Mouse (Mus musculus) embryonic stem cell, embryonic (primary cell): Measurements from ENCODE around the gene Rnf2.

Source experiments
- CTCF ChIA-PET, 4 experiments: fragments of 300-600 bp in 2 of 4; fragments of 350-600 bp in 2 of 4; sonication (Branson Sonifier 250); formaldehyde crosslinking; loops; one replicate each; lab custom pipeline; 2022; ENCODE audit warnings: inconsistent platforms in 2 of 4; lab: Charles Lee
- POLR2A ChIA-PET, 4 experiments: fragments of 300-600 bp in 2 of 4; fragments of 350-600 bp in 2 of 4; sonication (Branson Sonifier 250); formaldehyde crosslinking; loops; one replicate each; lab custom pipeline; 2022; ENCODE audit warnings: antibody characterized with exemption in 4 of 4, inconsistent platforms in 1 of 4; lab: Charles Lee

Rnf2 gene

GRCm38 (mm10) chr1:151449866-151450265 is 50.9 kb downstream of the Rnf2 start:
- POLR2A ChIA-PET, result interaction anchor here in 1 of 4 experiments (0.6 kb wide), 1 partner anchor 10 kb away, joined by 3 read pairs; no protein-coding TSS in a partner anchor

DNA sequence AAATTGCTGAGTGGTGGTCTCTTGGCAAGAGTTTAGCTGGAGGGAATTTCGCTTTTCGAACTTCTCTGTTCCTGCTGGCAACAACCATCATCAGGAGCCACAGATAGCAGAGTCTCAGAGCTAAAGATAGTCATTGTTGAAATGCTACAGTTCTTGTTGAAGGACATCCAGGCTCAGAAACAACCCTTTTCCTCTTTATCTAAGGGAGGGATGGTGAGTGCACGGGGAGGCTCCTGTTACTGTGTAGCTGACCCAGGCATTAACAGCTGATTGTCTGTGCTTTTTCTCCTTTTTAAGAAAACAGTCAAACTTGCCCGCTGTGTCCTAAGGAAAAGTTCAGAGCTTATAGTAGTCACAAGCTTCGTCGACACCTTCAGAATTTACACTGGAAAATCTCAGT is 65.3 kb downstream of the Rnf2 start:
- CTCF ChIA-PET, result no interaction called here
- POLR2A ChIA-PET, result interaction anchor here in 1 of 4 experiments (1.0 kb wide), 1 partner anchor 16 kb away, joined by 3 read pairs; no protein-coding TSS in a partner anchor

More at GRCm38 (mm10) chr1:151449866-151450265, 50.9 kb downstream of the Rnf2 start:
- CTCF ChIA-PET, result no interaction called here

DNA sequence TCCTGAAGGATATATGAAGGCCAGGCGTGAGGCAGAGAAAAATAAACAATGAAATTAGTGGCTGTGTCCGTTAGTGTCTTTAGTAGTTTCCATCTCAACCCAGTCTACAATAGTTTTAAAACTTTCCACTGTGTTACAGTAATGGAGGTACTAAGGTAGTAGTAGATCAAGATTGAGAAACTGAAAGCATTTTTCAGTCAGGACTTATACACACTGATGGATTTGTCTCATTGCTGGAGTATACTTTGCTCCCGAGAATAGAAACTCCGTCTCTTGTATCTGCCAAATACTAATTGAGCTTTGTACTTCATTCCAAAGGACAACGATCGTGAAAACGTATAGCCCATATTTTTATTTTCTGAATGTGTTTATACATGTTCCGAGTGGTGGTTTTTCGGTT is 71.4 kb downstream of the Rnf2 start:
- ChIA-PET POLR2A (interaction anchor here in 3 of 4 experiments (0.8 to 3.0 kb wide), 12 partner anchors 9 to 1037 kb away, joined by 3 to 17 read pairs (median 5); partner anchors contain the start of genes Ivns1abp (in 2 of the 3), Edem3 (in 1 of the 3) and Tpr (in 1 of the 3)), CTCF (interaction anchor here in 1 of 4 experiments (1.9 kb wide), 1 partner anchor 326 kb away, joined by 4 read pairs; the partner anchor contains the start of gene Edem3)

DNA sequence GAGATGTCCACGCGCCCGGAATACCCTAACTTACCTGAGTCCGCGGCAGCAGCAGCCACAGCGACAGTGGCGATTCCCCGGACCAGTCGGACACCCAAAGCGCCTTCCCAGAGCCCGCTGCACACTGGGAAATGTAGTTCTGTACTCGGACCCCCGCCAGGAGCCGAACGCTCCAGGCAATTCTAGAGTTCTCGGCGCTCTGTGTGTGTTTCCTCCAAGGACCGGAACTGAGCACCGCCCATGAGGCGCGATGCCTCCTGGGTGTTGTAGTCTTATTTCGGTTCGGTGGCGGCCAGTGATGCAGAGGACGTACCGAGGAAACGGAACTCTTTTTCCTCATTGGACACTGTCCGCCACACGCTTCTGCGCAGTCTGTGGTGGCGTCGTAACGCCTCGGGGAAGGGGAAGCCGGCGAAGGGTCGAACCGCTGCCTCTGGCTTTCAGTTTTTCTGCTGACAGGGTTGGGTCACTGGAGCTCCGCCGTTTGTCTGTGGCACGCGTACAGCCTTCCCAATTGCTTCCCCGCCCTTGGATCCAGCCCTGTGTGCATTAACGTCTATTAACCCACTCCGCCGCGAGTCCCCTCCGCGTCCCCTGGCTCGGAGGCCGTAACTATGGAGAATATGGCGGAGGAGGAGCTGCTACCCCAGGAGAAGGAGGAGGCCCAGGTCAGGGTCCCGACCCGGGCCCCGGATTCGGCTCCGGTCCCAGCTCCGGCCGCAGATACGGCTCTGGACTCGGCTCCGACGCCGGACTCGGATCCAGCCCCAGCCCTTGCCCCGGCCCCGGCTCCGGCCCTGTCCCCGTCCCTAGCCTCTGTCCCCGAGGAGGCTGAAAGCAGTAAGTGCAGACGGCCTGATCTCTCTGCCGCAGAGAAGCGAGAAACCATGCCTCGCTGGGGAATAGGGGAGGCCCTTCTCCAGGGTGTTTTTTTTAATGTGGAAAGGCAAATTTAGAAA is 72.2 kb downstream of the Rnf2 start, which contains the start of the genes Swt1 and Trmt1l:
Gene Swt1, minus strand, starts transcription at position 193 of the 959 bp plus-strand sequence.
Gene Trmt1l, plus strand, starts transcription at position 280 of the 959 bp plus-strand sequence.
- POLR2A ChIA-PET, result interaction anchor here in 3 of 4 experiments (0.6 to 3.0 kb wide), 21 partner anchors 10 to 1036 kb away, joined by 3 to 17 read pairs (median 5); partner anchors contain the start of genes Edem3 (in 2 of the 3), Ivns1abp (in 2 of the 3), Rnf2 (in 1 of the 3) and Tpr (in 1 of the 3)
- CTCF ChIA-PET, result interaction anchor here in 1 of 4 experiments (1.0 to 1.9 kb wide), 2 partner anchors 10 to 326 kb away, joined by 3 to 4 read pairs; partner anchors contain the start of gene Edem3

DNA sequence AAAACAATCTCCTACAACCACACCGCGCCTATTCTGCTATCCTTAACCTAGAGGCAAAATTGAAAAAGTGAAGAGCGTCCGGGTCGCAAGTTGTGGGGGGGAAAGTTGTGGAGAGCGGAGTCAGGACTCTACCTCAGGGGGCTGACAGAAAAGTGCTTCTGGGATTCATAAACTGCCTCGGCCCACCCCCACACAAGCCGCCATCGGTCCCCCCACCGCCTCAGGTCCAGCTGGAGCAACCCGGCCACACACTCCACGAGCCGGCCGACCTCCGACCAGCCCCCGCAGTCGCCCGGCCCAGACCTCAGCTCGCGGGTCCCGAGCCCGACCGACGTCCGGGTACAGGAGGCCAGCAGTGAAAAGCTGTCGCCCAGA is 72.9 kb downstream of the Rnf2 start:
- ChIA-PET POLR2A (interaction anchor here in 3 of 4 experiments (0.6 to 3.0 kb wide), 12 partner anchors 10 to 327 kb away, joined by 3 to 17 read pairs (median 6); partner anchors contain the start of genes Edem3 (in 2 of the 3), Ivns1abp (in 1 of the 3) and Rnf2 (in 1 of the 3)), CTCF (interaction anchor here in 1 of 4 experiments (1.0 kb wide), 1 partner anchor 10 kb away, joined by 3 read pairs; no protein-coding TSS in a partner anchor)

- ChIA-PET CTCF (interaction anchor here in 1 of 4 experiments (0.6 kb wide), 1 partner anchor 84 kb away, joined by 5 read pairs; no protein-coding TSS in a partner anchor), POLR2A (interaction anchor here (0.5 to 3.0 kb wide), 21 partner anchors 9 to 433 kb away, joined by 3 to 17 read pairs (median 4); partner anchors contain the start of genes Edem3 (in 2 of the 4), Ivns1abp (in 2 of the 4) and Rnf2 (in 1 of the 4))
Observed at GRCm38 (mm10) chr1:151426947-151427600, 73.7 kb downstream of the Rnf2 start.

- ChIA-PET POLR2A (interaction anchor here in 1 of 4 experiments (1.1 kb wide), 1 partner anchor 15 kb away, joined by 4 read pairs; no protein-coding TSS in a partner anchor), CTCF (no interaction called here)
Observed at GRCm38 (mm10) chr1:151422178-151422577, 78.6 kb downstream of the Rnf2 start.

- ChIA-PET CTCF (no interaction called here), POLR2A (interaction anchor here in 1 of 4 experiments (0.9 to 1.5 kb wide), 3 partner anchors 9 kb away, joined by 3 to 4 read pairs (median 4); no protein-coding TSS in a partner anchor)
Observed at GRCm38 (mm10) chr1:151409827-151410226, 90.9 kb downstream of the Rnf2 start.
